Mouse (Mus musculus): Measurements from ENCODE around the gene Aurkb.

Gene Aurkb

GRCm38 (mm10) chr11:69064259-69065133, 19.0 kb downstream of the Aurkb start:
- no peak for DNase-seq (ENCODE audit: low read depth)

DNA sequence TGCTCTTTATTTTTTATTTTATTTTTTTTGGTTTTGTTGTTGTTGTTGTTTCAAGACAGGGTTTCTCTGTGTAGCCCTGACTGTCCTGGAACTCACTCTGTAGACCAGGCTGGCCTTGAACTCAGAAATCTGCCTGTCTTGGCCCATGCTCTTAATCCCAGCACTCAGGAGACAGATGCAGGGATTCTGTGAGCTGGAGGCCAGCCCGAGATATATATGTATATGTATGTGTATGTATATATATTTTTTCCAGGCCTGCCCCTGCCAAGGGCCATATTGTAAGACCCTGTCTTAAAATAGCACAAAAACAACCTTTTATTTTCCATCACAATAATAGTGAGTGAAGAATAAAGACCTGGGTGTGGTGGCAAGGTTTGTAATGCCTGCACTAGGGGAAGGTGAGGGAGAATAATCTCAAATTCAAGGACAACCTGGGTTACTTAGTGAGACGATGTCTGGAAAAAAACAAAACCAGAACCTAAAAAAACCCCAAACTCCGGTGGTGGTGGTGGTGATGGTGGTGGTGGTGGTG, 20.0 kb downstream of the Aurkb start:
- no peak for DNase-seq (ENCODE audit: low read depth)

DNA sequence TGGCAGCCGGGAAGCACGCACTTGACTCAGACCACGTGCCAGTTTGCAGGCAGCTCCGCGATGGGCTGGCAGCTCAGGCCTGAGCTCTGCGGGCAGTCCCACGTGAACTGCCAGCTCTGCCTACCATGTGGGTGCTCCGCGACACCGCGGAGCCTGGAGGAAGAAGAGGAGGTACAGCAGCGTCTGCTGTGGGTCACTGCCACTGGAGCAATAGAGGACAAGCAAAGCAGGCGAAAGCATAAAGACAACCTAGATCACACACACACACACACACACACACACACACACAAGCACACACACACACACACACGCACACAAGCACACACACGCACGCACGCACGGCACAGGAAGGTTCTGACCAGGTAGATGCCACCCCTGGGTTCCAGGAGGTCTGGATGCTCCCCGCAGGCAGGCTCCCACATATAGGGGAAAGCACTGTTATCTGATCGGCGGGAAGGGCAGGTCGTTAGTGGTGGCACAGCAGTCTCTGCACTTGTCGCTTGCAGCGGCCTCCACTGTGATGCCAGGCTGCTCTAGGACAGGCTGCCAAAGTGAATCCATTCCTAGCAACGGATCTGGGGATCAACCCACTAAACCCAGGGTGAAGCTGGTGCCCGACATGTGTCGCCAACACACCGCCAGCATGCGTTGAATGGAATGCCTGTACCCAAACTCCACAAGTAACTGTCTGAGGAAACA, 20.9 kb downstream of the Aurkb start:
- DNase-seq (ENCODE audit: low read depth), result peak; percentile 70

GRCm38 (mm10) chr11:69066956-69067355, 21.5 kb downstream of the Aurkb start:
- DNase-seq (ENCODE audit: low read depth), result peak; percentile 93

- DNase-seq (ENCODE audit: low read depth), result no peak
Observed at GRCm38 (mm10) chr11:69067601-69068000, 22.2 kb downstream of the Aurkb start.

- no peak for DNase-seq (ENCODE audit: low read depth)
Observed at GRCm38 (mm10) chr11:69070093-69070492, 24.6 kb downstream of the Aurkb start.

DNA sequence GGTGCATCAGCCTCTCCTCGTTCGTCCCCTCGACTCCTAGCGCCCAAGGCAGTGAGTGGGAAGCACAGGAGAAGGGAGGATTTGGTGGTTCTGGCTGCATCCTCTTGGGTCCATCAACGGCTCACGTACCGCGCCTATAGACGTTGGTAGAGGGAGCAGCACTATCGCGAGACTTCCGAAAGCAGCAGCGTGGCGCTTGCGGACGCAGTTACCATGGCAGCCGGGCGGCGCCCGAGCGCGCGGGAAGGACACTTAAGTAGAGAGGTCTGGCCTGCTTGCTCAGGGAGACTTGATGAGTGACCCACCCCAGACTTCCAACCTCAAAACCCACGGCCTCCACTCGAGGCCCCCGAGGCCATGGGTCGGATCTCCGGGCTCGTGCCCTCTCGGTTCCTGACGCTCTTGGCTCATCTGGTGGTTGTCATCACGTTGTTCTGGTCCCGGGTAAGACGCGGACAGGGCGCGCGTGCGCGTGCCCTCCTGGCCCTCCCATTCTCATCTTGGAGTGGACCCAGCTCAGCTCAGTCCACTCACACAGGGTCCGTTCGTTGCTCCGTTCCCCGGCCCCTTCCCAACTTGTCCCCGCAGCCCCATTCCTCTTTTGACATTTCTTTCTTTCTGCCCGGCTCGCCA, 25.3 kb downstream of the Aurkb start, which contains the start of gene Tmem107:
Gene Tmem107, plus strand, starts transcription at position 217 of the 633 bp plus-strand sequence.
- DNase-seq (ENCODE audit: low read depth), result peak; percentile 96

DNA sequence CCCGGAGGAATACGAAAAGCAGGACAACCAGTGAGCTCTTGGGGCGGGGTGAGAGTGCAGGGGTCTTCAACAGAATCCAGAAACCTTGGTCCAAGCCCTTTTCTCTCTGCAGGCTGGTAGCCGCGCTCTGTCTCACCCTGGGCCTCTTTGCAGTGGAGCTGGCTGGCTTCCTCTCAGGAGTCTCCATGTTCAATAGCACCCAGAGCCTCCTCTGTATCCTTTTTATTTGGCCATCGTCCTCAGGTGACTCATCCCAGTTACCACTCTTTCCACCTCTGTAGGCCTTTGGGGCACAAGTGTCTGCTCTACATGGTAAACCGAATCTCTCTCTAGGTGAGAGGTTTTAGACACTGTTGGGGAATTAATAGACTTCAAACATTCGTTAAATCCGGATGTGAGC, 25.8 kb downstream of the Aurkb start:
- no peak for DNase-seq (ENCODE audit: low read depth)

DNA sequence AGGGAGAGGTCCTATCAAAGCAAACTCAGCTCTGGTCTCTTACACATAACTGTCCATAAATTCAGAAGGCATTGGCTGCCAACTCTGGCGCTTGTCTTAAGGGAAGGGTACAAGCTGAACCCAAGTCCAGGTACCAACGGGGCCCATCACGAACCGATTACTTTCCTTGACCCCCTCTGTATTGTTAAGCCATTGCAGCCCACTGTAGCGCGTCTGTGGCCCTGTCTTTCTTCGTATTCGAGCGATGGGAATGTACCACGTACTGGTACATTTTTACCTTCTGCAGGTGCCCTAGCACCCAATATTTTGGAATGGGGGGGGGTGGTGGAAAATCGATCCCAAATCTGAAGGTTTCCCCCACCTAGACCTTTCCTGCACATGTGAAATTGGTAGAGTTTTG, 26.8 kb downstream of the Aurkb start:
- DNase-seq (ENCODE audit: low read depth), result no peak

DNA sequence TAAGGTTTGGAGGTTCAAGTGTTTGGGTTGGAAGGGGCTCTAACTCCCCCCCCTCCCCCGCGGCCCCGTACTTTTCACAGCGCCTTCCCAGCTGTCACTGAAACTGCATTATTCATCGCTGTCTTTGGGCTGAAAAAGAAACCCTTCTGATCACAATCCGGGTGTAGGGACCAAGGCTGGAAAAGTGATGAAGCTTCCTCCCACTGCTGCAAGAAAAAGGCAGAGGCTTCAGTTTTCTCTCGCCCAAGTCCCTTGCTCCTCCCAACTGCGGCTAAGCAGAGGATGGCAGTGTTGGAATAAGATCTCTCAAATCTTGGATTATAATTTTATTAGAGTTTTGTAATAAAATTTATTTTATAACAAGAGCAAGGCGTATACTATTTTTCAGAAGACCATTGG, 27.2 kb downstream of the Aurkb start:
- DNase-seq (ENCODE audit: low read depth), result no peak

- peak; percentile 99 for DNase-seq (ENCODE audit: low read depth)
Observed at GRCm38 (mm10) chr11:69073065-69073888, 27.8 kb downstream of the Aurkb start.

DNA sequence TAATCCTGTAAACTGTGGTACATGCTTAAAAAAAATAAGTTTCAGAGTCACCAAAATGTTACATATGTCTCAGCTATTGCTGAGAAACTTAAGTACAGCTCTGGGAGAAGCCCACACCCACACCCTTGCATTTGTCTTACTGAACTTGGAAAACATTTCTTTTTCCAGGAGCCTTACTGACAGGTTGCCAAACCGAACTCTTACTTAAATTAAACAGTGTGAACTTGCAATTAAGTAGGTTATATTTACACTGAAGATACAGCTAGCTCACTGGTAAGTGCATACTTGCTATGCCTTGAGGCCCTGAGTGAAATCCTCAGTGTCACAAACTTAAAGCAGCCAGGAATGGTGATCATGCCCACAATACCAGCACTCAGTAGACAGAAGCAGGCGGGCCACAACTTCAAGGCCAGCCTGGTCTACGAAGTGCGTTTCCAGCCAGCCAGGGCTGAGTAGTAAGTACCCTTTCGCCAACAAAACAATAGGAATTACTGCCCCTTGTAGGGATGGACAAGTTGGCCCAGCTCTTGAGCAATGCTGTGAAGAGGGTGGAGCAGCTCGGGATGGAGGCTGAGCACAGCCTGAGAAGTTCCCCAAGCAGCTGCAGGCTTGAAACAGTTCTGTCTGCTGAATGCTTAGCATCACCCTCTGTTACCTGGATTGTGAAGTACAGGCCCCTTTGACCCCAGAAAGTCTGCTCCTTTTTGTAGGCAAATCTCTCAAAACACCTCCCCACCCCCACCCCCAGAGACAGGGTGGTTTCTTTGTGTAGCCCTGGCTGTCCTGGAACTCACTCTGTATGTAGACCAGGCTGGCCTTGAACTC, 28.7 kb downstream of the Aurkb start:
- no peak for DNase-seq (ENCODE audit: low read depth)

DNA sequence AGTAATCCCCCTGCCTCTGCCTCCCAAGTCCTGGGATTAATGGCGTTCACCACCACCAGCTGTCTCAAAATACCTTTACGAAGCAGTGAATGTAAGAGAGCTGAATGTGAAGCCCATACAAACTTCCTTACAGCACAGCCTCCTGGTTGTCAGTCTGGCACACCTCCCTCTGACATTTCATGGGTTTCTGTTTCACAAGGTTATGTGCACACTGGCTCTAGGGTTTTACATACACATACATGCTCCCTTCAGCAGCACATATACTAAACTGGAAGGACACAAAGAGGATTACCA, 29.3 kb downstream of the Aurkb start:
- DNase-seq (ENCODE audit: low read depth), result no peak

GRCm38 (mm10) chr11:69075764-69076479, 30.5 kb downstream of the Aurkb start:
- no peak for DNase-seq (ENCODE audit: low read depth)

GRCm38 (mm10) chr11:69076572-69076971, 31.1 kb downstream of the Aurkb start:
- DNase-seq (ENCODE audit: low read depth), result no peak

DNA sequence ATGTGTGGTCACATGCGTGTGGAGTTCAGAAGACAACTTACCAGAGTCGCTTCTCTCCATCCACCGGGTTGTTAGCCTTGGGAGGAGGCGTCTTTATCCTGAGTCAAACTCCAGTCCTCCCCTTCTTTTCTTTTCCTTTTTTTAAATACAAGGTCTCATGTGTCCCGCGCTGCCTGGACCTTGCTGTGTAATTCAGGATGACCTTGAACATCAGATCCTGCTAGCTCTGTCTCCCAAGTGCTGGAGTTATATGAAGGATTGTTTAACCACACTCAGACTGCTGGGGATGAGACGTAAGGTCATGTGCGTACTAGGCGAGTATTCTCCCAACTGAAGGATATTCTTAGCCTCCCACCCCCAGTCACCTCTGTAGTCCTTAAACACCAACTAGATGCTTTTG, 31.9 kb downstream of the Aurkb start:
- DNase-seq (ENCODE audit: low read depth), result no peak

DNA sequence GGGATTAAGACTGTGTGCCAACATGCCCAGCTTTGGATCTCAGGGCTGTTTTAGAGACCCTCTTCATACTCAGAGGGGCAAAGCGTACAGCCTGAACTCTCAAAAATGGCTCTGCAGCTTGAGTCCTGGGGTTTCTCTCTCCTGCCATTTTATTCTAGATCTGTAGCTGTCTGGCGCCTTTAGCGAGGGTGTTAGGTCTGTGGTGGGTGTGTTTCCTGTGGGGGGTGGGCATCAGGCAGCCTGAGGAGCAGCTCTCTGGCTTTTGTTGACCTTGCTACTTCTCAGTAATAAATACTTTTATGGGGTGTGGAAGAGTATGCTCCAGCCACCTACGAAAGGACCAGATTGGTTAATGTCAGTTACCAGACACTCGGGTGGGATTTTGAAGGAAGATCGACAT, 32.6 kb downstream of the Aurkb start:
- no peak for DNase-seq (ENCODE audit: low read depth)

DNA sequence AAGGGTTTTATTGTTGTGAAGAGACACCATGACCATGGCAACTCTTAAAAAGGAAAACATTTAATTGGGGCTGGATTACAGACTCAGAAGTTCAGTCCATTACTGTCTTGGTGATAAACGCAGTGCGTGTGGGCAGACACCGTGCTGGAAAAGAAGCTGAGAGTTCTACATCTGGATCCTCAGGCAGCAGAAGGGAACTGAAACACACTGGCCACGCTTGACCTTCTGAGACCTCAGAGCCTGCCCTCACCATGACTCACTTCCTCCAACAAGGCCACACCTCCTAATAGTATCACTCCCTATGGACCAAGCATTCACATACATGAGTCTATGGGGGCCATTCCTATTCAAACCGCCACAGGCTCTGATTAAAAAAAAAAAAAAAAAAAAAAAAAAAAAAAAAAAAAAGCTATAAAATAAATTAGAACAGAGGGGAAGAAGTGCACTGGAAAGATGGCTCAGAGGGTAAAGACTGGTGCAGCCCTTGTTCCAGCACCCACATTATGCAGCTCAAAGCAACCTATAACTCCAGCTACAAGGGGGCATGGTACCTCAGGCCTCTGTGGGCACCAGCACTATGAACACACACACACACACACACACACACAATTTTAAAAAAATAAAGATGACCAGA, 33.5 kb downstream of the Aurkb start:
- no peak for DNase-seq (ENCODE audit: low read depth)

GRCm38 (mm10) chr11:69080102-69080854, 34.8 kb downstream of the Aurkb start:
- no peak for DNase-seq (ENCODE audit: low read depth)
